In the genomic region with DNA sequence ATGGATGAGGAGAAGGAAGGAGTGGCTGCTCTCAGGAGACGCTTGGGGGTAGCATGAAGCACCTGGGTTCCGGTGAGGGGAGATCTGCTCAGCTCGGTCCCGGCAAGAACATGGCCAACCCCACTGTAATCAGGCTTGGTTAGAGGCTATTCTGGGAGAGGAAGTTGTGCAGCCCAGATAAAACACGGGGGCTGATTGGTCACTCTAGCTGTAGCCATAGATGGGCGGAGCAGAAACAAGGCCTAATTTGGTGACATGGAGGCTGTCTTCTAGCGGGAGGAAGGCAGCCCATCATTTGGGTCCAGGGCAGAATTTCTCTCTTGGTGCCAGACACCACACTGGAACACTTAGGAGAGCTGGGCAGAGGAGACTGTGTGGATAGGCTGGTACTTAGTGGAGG, we compare ENCODE assay signal across 21 mouse cellular contexts.
"Had no signal": no experiment of that assay in that cellular context is flagged by ENCODE, and none has a peak within 500 bp of the region (broad histone marks: within the 10 kb centered on the region; RNA-seq: fewer than 3 reads in every experiment).

No protein-coding gene starts in this region.

- H3K4me3 ChIP-seq: liver, embryonic 15.5 days; lung, embryonic 15.5 days; megakaryocyte, embryonic 14.5 days; midbrain, embryonic 13.5 days; myocyte; neural tube, embryonic 13.5 days; neural tube, embryonic 15.5 days; stomach, embryonic 15.5 days had no signal

- H3K36me3 ChIP-seq: liver, embryonic 15.5 days; lung, embryonic 15.5 days; midbrain, embryonic 13.5 days; neural tube, embryonic 13.5 days; neural tube, embryonic 15.5 days; stomach, embryonic 15.5 days had no signal

- DNase-seq: liver, postnatal 0 days; lung, adult 2 months; lung, postnatal 14 days; lung, postnatal 36 days; retina, postnatal 1 day; right cerebral cortex, adult 18-20 months; right cerebral cortex, postnatal 25 days; right cerebral cortex, postnatal 4 days; spleen, adult 18-20 months; thymus, postnatal 14 days; thymus, postnatal 36 days had no signal

- H3K27ac ChIP-seq: liver, embryonic 15.5 days; lung, embryonic 15.5 days; macrophage; midbrain, embryonic 13.5 days; neural tube, embryonic 13.5 days; neural tube, embryonic 15.5 days; stomach, embryonic 15.5 days; stomach, postnatal 0 days had no signal

- H3K4me1 ChIP-seq: liver, embryonic 15.5 days; lung, embryonic 15.5 days; megakaryocyte, embryonic 14.5 days; midbrain, embryonic 13.5 days; neural tube, embryonic 13.5 days; neural tube, embryonic 15.5 days; stomach, embryonic 15.5 days had no signal

- H3K27me3 ChIP-seq: liver, embryonic 15.5 days; lung, embryonic 15.5 days; megakaryocyte, embryonic 14.5 days; midbrain, embryonic 13.5 days; neural tube, embryonic 13.5 days; neural tube, embryonic 15.5 days; stomach, embryonic 15.5 days had no signal
